Mouse (Mus musculus) MEL-GATA-1-ER (cell line): Measurements from ENCODE around the gene Enkd1.

Experiments
- DNase-seq: peaks from one replicate; pipeline ENCODE4 v3.0.0-alpha.2; 2012; ENCODE audit warnings: low read depth; ENCODE audit errors: extremely low read depth

Enkd1 gene

DNA sequence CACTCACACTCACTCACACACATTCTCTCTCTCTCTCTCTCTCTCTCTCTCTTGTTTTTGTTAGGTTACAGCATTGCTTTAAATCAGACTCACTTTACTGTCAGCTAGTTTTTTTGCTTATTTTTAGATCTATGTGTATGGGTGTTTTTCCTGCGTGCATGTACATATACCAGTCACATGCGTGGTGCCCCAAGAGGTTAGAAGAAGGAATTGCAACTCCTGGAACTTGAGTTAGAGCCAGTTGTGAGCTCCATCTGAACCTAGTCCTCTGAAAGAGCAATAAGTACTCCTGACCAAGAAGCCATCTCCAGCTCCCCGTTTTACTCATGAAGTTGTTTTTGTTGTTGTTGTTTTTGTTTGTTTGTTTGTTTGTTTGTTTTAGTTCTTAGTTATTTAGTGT lies 46.8 kb downstream of the Enkd1 start:
- DNase-seq = peak; percentile 27

GRCm38 (mm10) chr8:105657641-105658040 lies 50.4 kb downstream of the Enkd1 start:
- DNase-seq = no peak
